ENCODE assay signal across 24 mouse cellular contexts in the genomic region with DNA sequence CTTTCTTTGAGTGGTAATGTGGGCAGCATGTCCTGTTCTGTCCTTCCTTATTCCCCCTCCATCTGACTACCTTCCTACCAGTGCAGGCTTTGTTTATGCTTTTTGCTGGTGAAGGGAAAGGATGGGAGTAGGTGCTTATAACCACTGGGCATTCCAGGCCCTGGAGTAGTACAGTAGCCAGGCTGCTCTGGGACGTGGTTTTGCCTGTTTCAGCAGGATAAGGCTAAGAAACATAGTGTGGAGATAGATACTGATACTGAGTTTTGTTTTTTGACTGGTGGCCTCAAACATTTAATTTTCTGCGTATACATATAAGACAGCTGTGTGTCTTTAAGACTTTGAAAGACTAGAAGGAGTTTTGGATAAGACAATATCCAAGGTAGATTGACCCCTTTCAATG.
DNase-seq lines count a peak whose midpoint lies in the region; ATAC-seq lines count a peak whose summit lies in the region.
"Had no signal": no experiment of that assay in that cellular context is flagged by ENCODE, and none has a peak within 500 bp of the region (broad histone marks: within the 10 kb centered on the region; RNA-seq: fewer than 3 reads in every experiment).

No protein-coding gene starts in this region.

- DNase-seq in liver, result no peak
- DNase-seq in MEL-GATA-1-ER (ENCODE audit: extremely low read depth, low read depth), result peak; percentile 5
- DNase-seq in urinary bladder, adult 18-20 months (ENCODE audit: low spot score in 2 of 2), result no peak
- no peak for DNase-seq in thymus, postnatal 14 days
- DNase-seq: adrenal gland, postnatal 10 days; adrenal gland, postnatal 36 days; cerebellum, adult 11 months; cerebellum, adult 2 months; cerebellum, adult 9-11 months; cerebellum, postnatal 25 days; gastrocnemius, postnatal 10 days; heart, postnatal 14 days had no signal

- no peak overlapping the region for H3K9ac ChIP-seq in liver, embryonic 16.5 days (ENCODE audit: low read depth, low read length)
- H3K9ac ChIP-seq: forebrain, embryonic 13.5 days; heart, embryonic 12.5 days; heart, embryonic 15.5 days; hindbrain, embryonic 12.5 days; hindbrain, embryonic 15.5 days had no signal

- peaks cover 74% of the 10 kb centered on the region for H3K36me3 ChIP-seq in liver, embryonic 16.5 days (ENCODE audit: control insufficient read depth, insufficient read depth)

- no peak overlapping the region for H3K4me3 ChIP-seq in liver, embryonic 16.5 days (ENCODE audit: low read depth, low read length)
- H3K4me3 ChIP-seq: forebrain, embryonic 10.5 days; forebrain, embryonic 13.5 days; heart, embryonic 12.5 days; heart, embryonic 15.5 days; hindbrain, embryonic 12.5 days; hindbrain, embryonic 15.5 days had no signal

- H3K4me2 ChIP-seq in liver, embryonic 16.5 days (ENCODE audit: low read depth, low read length), result no peak overlapping the region
- H3K4me2 ChIP-seq: forebrain, embryonic 13.5 days; heart, embryonic 12.5 days; heart, embryonic 15.5 days; hindbrain, embryonic 12.5 days; hindbrain, embryonic 15.5 days had no signal

- ATAC-seq in liver, embryonic 16.5 days (ENCODE audit: low read depth), result peak; percentile 31; the same call in 1 of the 2 replicates
- peak; percentile 55; the same call in 1 of the 2 replicates for ATAC-seq in common myeloid progenitor, adult 5-6 weeks (replicated peaks; ENCODE audit: low read depth, poor library complexity, severe bottlenecking)
- ATAC-seq in megakaryocyte-erythroid progenitor cell, adult 5-6 weeks (replicated peaks; ENCODE audit: low FRiP score, low TSS enrichment, poor library complexity, severe bottlenecking), result peak; percentile 64
- ATAC-seq: CD4-positive, CD25-positive, alpha-beta regulatory T cell, adult 4 months; forebrain, embryonic 13.5 days; forebrain, embryonic 16.5 days; Patski had no signal

- H3K27me3 ChIP-seq in liver, embryonic 16.5 days (ENCODE audit: control insufficient read depth, insufficient read depth, low read depth, low read length), result no peaks in the 10 kb centered on the region
- H3K27me3 ChIP-seq: forebrain, embryonic 13.5 days; heart, embryonic 12.5 days; heart, embryonic 15.5 days; hindbrain, embryonic 12.5 days; hindbrain, embryonic 15.5 days; Patski had no signal

- no peaks in the 10 kb centered on the region for H3K4me1 ChIP-seq in liver, embryonic 16.5 days (ENCODE audit: control insufficient read depth, low read depth, low read length)
- H3K4me1 ChIP-seq: forebrain, embryonic 10.5 days; forebrain, embryonic 13.5 days; hindbrain, embryonic 12.5 days; hindbrain, embryonic 15.5 days had no signal

- no peaks in the 10 kb centered on the region for H3K9me3 ChIP-seq in liver, embryonic 16.5 days (replicated peaks; ENCODE audit: control insufficient read depth, low read length)
- H3K9me3 ChIP-seq: forebrain, embryonic 10.5 days; forebrain, embryonic 13.5 days; heart, embryonic 12.5 days; heart, embryonic 15.5 days; hindbrain, embryonic 12.5 days; hindbrain, embryonic 15.5 days had no signal

- H3K27ac ChIP-seq in liver, embryonic 16.5 days (ENCODE audit: low read length), result no peak overlapping the region
- H3K27ac ChIP-seq: forebrain, embryonic 10.5 days; forebrain, embryonic 13.5 days; heart, embryonic 15.5 days; hindbrain, embryonic 12.5 days; hindbrain, embryonic 15.5 days had no signal

- 40% methylated on average over 2 of the region's 2 CpGs for WGBS in liver, embryonic 16.5 days (ENCODE audit: insufficient replicate concordance)
